Mouse (Mus musculus) intestine, embryonic 16.5 days (tissue): ENCODE results near the gene Hmgb1. TPM values are rescaled to one million over a fixed set of nuclear protein-coding genes. Genes with fewer than 3 reads are reported as not detected.
A peak's percentile ranks its signal among the peaks of the same experiment; 100 is the strongest.

ENCODE experiments used
- ATAC-seq: fragments of 200-750 bp; cut with Nextera tagmentation; 2 replicates; pipeline ENCODE4 v1.8.0; 2017; ENCODE audit warnings: moderate TSS enrichment, moderate library complexity
- H3K27ac ChIP-seq: fragments of 300-500 bp; sonication (generic); 2 replicates; pipeline ENCODE4 v1.5.1; 2014; ENCODE audit warnings: mild to moderate bottlenecking, low read length
- H3K27me3 ChIP-seq: fragments of 300-500 bp; sonication (generic); replicated peaks from 2 replicates; pipeline ENCODE4 v1.6.1; 2014; ENCODE audit warnings: low read length, control low read depth, mixed read lengths; ENCODE audit not compliant: control insufficient read depth, insufficient read depth
- H3K36me3 ChIP-seq: fragments of 300-500 bp; sonication (generic); 2 replicates; pipeline ENCODE4 v1.6.1; 2014; ENCODE audit warnings: low read length, control low read depth; ENCODE audit not compliant: control insufficient read depth, insufficient read depth
- H3K4me1 ChIP-seq: fragments of 300-500 bp; sonication (generic); 2 replicates; pipeline ENCODE4 v1.6.1; 2014; ENCODE audit warnings: low read length, control low read depth, mixed read lengths; ENCODE audit not compliant: control insufficient read depth, insufficient read depth
- H3K4me2 ChIP-seq: fragments of 300-500 bp; sonication (generic); 2 replicates; pipeline ENCODE4 v1.6.1; 2014; ENCODE audit warnings: low read depth, low read length, control low read depth
- H3K4me3 ChIP-seq: fragments of 300-500 bp; sonication (generic); 2 replicates; pipeline ENCODE4 v1.5.1; 2014; ENCODE audit warnings: mild to moderate bottlenecking, low read length
- H3K9ac ChIP-seq: fragments of 300-500 bp; sonication (generic); 2 replicates; pipeline ENCODE4 v1.6.1; 2014; ENCODE audit warnings: low read depth, low read length
- H3K9me3 ChIP-seq: fragments of 300-500 bp; sonication (generic); 2 replicates; pipeline ENCODE4 v1.6.1; 2016; ENCODE audit warnings: low read length, control low read depth; ENCODE audit not compliant: control insufficient read depth
- WGBS: fragments of 180-500 bp; shearing (Covaris S2); extraction: QIAGEN DNeasy Blood & Tissue Kit; methylation state at CpG from one replicate; pipeline ENCODE4 v1.1.7; 2014; 5-methylcytosine and 5-hydroxymethylcytosine counted together
- polyA plus RNA-seq: library from polyadenylated mRNA; unstranded; fragments of >200 nt; fragmentation: Nextera tagmentation; extraction: Ambion mirVana; gene quantifications from 2 replicates; pipeline ENCODE4 v1.2.1, GENCODE M21; 2015

The Hmgb1 gene
- polyA plus RNA-seq, 1 experiment from 2014 or later = 921 TPM

DNA sequence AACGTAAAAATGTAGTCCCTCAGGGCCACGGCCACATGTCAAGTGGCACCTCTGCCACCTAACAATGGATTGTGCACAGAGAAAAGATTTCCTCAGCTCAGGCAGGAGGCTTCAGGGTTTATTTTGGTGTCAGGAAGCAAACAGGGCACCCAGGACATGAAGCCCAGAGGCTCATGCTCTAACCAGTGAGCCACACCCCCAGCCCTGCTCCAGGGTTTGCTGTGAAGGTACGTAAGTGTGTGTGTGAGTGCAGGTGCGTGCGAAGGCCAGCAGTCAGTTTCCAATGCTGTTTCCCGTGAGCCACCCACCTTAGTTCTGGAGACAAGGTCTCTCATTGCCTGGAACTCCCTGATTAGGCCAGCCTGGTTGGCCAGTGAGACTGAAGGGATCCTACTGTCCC lies 60.5 kb downstream of the Hmgb1 start:
- H3K27me3 ChIP-seq = no peaks in the 10 kb centered on the region
- H3K4me2 ChIP-seq = no peak overlapping the region
- H3K4me3 ChIP-seq = no peak overlapping the region
- no peaks in the 10 kb centered on the region for H3K9me3 ChIP-seq
- H3K9ac ChIP-seq = no peak overlapping the region
- no peak overlapping the region for H3K27ac ChIP-seq
- no peaks in the 10 kb centered on the region for H3K36me3 ChIP-seq
- WGBS = 94% methylated on average over 6 of the region's 6 CpGs
- no peak for ATAC-seq
- no peaks in the 10 kb centered on the region for H3K4me1 ChIP-seq

DNA sequence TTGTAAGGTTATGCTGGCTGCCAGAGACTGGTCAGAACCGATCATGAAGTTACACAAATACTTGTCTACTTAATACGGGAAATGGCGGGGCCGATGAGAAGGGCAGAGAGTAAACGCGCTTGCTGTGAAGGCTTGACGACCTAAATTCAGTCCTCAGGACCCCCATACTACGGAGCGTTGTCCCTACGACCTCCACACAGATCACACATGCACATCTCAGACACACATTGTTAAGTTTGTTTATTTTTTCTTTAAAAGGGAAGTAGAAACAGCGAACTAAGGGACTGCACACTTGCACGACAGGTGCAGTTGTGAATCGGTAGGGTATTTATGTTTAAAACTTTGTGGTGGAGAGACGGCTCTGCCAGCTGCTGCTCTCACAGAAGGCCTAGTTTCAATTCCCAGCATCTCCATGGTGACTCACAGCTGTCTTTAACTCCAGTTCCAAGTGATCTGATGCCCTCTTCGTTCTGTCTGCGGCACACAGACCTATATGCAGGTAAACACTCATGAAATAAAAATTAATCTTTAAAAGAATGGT lies 64.9 kb downstream of the Hmgb1 start:
- no peaks in the 10 kb centered on the region for H3K36me3 ChIP-seq
- no peak overlapping the region for H3K27ac ChIP-seq
- no peaks in the 10 kb centered on the region for H3K27me3 ChIP-seq
- H3K4me1 ChIP-seq = no peaks in the 10 kb centered on the region
- 86% methylated on average over 16 of the region's 16 CpGs for WGBS
- no peak for ATAC-seq
- no peak overlapping the region for H3K4me3 ChIP-seq
- H3K4me2 ChIP-seq = no peak overlapping the region
- H3K9me3 ChIP-seq = no peaks in the 10 kb centered on the region
- no peak overlapping the region for H3K9ac ChIP-seq

DNA sequence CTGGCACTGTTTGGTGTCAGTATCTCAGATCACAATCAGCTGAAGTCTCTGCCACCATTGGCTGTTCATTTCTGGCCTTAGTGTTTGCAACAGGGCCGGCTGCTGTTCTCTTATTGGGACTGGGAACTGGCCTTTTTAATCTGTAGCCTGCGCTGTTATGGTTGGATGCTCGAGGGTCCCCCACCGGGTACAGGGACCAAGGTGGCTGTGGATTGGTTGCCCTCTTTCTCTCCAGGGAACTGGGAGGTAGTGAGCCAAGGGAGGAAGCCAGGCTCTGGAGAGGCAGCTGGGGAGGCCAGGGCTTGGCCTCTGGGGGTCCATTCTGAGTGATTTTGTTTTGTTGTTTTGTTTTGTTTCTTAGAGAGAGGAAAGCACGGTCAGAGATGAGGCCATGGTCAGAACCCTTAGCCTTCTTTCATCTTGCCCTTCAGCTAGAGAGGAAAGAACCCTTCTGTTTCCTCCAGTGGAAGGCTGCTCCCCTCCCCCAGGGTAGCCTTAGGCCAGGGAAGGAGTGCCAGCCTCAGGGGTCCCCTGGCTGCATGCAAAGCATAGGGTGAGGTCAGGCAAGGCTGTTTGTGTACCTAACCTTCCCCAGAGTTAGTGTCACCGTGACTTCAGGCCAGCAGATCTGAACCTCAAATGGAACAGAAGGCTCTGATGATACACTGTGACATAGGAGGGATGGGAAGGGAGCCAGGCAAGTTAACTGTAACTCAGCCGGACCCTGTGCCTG lies 66.3 kb downstream of the Hmgb1 start:
- Histone ChIP-seq H3K9me3 (no peaks in the 10 kb centered on the region), H3K4me3 (no peak overlapping the region), H3K4me1 (no peaks in the 10 kb centered on the region), H3K4me2 (no peak overlapping the region), H3K9ac (no peak overlapping the region), H3K27ac (no peak overlapping the region), H3K27me3 (no peaks in the 10 kb centered on the region), H3K36me3 (no peaks in the 10 kb centered on the region)
- WGBS = 51% methylated on average over 7 of the region's 7 CpGs
- no peak for ATAC-seq

DNA sequence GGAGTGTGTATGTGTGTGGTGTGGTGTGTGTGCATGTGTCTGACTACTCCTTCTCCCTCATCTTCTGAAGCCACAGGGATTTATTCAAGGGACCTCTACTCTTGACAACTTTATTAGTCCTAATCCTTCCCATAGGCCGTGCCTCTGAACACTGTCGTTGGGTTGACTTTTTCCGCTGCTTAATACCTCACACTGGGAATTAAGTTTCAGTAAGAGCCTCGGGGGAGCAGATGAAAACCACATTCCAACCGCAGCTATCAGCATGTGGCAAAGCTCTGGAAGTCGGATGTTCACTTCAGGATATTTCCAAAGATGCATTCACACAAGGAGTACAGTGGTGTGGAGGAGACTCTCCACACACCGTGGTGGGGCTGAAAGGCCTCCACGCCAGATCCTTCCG lies 69.7 kb downstream of the Hmgb1 start:
- Histone ChIP-seq H3K36me3 (no peaks in the 10 kb centered on the region), H3K27me3 (no peaks in the 10 kb centered on the region), H3K27ac (no peak overlapping the region), H3K9ac (no peak overlapping the region), H3K4me2 (no peak overlapping the region), H3K4me3 (no peak overlapping the region), H3K9me3 (no peaks in the 10 kb centered on the region), H3K4me1 (no peaks in the 10 kb centered on the region)
- no peak for ATAC-seq
- 73% methylated on average over 9 of the region's 9 CpGs for WGBS

DNA sequence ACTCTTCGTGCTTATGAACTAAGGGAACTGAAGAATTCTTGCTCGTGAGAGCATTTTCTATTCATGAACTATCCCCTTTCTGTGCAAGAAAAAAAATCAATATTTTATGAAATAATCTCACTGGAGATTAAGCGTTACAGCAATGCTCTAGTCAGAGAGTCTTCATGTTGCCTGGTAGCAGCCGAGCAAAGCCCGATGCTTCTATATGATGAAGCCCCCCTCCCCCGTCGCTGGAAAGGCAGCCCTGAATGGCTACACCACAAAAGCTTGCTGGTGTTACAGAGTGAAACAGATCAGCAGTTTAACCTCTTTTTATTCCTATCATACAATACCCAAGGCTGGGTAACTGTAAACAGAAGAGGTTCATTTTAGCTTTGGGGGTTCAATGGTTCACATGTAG lies 70.3 kb downstream of the Hmgb1 start:
- 75% methylated on average over 7 of the region's 7 CpGs for WGBS
- Histone ChIP-seq H3K4me2 (no peak overlapping the region), H3K36me3 (no peaks in the 10 kb centered on the region), H3K27ac (no peak overlapping the region), H3K4me3 (no peak overlapping the region), H3K9me3 (no peaks in the 10 kb centered on the region), H3K4me1 (no peaks in the 10 kb centered on the region), H3K9ac (no peak overlapping the region), H3K27me3 (no peaks in the 10 kb centered on the region)
- ATAC-seq = no peak

DNA sequence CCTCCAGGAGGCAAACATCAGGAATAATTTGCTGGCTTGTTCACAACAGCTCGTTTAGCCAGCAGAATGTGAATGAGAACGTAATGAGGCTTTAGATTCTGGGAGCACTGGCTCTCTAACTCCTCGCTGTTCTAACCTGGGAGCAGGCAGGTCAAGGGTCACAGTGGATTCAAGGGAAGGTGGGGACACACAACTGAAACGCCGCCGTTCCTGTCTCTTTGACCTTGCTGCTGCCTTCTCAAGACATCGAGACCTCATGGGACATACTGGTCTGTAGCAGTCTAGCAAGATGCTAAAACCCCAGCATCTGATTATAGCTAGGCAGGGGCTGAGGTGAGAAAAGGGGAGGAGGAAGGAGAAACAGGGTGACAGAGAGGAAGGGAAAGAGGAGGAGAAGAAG lies 70.8 kb downstream of the Hmgb1 start:
- Histone ChIP-seq H3K36me3 (no peaks in the 10 kb centered on the region), H3K9ac (no peak overlapping the region), H3K27me3 (no peaks in the 10 kb centered on the region), H3K4me1 (no peaks in the 10 kb centered on the region), H3K4me2 (no peak overlapping the region), H3K9me3 (no peaks in the 10 kb centered on the region), H3K4me3 (no peak overlapping the region), H3K27ac (no peak overlapping the region)
- 71% methylated on average over 7 of the region's 7 CpGs for WGBS
- ATAC-seq = no peak

DNA sequence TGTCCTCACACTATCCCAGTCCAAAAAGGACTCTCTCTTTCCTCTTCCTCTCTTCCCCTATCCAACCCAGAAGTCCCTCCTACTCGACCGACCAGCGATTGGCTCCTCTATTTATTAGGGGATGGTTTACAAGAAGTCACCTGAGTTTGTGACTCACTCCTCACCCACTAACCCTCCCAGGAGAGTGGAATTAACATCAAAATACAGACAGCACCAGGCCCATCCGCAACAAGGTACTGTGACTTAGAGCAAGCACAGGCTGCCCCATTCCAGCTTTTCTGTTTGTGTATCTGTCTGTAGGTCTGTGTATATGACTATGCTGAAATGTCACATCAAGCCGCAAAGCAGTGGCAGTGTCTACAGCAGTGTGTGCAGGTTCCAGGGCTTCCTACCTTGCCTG lies 71.7 kb downstream of the Hmgb1 start:
- Histone ChIP-seq H3K27ac (no peak overlapping the region), H3K4me2 (no peak overlapping the region), H3K27me3 (no peaks in the 10 kb centered on the region), H3K36me3 (no peaks in the 10 kb centered on the region), H3K9me3 (no peaks in the 10 kb centered on the region), H3K4me1 (no peaks in the 10 kb centered on the region), H3K9ac (no peak overlapping the region), H3K4me3 (no peak overlapping the region)
- no peak for ATAC-seq
- WGBS = 71% methylated on average over 5 of the region's 5 CpGs

DNA sequence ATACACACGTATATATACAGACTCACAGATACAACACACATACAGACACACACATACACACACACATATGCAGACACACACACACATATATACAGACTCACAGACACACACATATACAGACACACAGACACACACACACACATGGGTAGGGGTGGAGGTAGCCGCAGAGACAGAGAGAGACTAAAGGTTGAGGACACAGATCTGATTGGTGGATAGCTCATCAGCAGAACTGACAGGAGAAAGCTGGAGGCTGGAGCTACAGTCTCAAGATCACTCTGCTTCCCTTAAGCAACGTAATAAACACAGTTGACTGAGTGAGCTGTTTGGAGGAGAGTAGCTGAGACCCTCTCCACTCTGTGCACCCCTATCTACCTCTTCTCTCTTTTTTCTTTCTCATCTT lies 75.1 kb downstream of the Hmgb1 start:
- no peaks in the 10 kb centered on the region for H3K4me1 ChIP-seq
- H3K27me3 ChIP-seq = no peaks in the 10 kb centered on the region
- H3K36me3 ChIP-seq = no peaks in the 10 kb centered on the region
- WGBS = 73% methylated on average over 3 of the region's 3 CpGs
- ATAC-seq = no peak
- no peak overlapping the region for H3K9ac ChIP-seq
- H3K9me3 ChIP-seq = no peaks in the 10 kb centered on the region
- no peak overlapping the region for H3K27ac ChIP-seq
- H3K4me3 ChIP-seq = no peak overlapping the region
- H3K4me2 ChIP-seq = no peak overlapping the region

DNA sequence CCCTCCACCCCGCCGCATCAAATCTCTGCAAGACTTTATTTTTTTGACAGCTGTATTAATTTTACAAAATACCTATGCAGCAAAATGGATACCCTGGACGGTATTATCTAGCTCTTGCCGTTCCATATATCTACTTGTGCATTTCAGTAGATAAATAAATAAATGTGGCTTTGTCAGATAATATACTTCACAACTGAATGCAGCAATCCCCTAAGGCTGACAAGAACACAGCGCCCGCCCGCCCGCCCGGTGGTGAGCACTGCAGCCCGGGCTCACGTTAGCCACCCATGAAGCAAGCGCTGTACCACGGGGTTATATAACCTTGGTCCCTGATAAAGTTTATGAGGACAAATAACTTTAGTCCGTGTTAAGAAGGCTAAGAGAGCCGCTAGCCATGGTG lies 76.1 kb downstream of the Hmgb1 start:
- no peak overlapping the region for H3K4me2 ChIP-seq
- H3K9me3 ChIP-seq = no peaks in the 10 kb centered on the region
- no peak overlapping the region for H3K27ac ChIP-seq
- H3K36me3 ChIP-seq = no peaks in the 10 kb centered on the region
- ATAC-seq = peak; percentile 79
- no peak overlapping the region for H3K9ac ChIP-seq
- H3K4me3 ChIP-seq = no peak overlapping the region
- no peaks in the 10 kb centered on the region for H3K4me1 ChIP-seq
- no peaks in the 10 kb centered on the region for H3K27me3 ChIP-seq
- WGBS = 65% methylated on average over 15 of the region's 15 CpGs

DNA sequence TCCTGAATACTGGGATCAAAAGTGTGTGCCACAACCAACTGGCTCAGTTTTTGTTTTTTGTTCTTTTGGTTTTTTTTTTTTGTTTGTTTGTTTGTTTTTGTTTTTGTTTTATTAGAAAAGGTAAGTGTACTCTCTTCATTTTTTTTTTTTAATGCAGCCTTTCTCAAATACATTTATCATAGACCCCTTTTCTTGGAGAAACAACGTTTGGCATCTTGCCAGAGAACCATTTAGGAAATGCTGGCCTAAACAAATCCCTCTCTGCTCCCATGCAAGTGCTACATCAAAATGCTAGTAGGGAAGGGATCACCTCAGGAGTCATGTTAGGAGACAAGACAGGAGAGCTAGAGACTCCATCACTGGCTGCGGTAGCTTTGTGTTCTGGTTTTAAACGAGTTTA lies 76.7 kb downstream of the Hmgb1 start:
- Histone ChIP-seq H3K4me1 (no peaks in the 10 kb centered on the region), H3K36me3 (no peaks in the 10 kb centered on the region), H3K27me3 (no peaks in the 10 kb centered on the region), H3K27ac (no peak overlapping the region), H3K9me3 (no peaks in the 10 kb centered on the region), H3K4me3 (no peak overlapping the region), H3K9ac (no peak overlapping the region), H3K4me2 (no peak overlapping the region)
- 41% methylated on average over 3 of the region's 3 CpGs for whole genome bisulfite sequencing
- ATAC-seq = no peak
